Mouse (Mus musculus) 416B (cell line): Measurements from ENCODE around the gene Mdga1.
"Not testable (repeated sequence)": the region's sequence is repeated elsewhere in the genome, so short reads cannot be mapped to it uniquely, and the experiment has no call there.

Source experiments
- DNase-seq: peaks from one replicate; pipeline ENCODE4 v3.0.0; 2011; ENCODE audit warnings: low read depth

The Mdga1 gene

DNA sequence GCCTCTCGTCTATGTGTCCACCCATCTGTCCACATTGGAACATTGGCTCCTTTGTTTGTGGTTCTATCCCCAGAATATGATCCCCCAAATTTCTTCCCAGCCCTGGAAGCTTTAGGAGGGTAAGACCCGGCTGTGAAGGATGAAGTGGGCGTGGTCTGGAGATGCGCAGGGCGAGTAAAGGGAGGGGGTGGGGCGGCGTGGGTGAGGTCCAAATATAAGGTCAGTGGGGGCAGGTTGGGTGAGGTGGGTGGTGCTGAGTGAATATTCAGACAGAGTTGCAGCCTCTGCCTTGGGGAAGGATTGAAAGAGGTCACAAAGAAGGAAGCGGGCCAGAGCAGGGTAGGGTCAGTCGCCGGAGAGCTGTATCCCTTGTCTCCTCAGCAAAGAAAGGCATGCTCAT is 171.7 kb downstream of the Mdga1 start:
- DNase-seq = no peak

DNA sequence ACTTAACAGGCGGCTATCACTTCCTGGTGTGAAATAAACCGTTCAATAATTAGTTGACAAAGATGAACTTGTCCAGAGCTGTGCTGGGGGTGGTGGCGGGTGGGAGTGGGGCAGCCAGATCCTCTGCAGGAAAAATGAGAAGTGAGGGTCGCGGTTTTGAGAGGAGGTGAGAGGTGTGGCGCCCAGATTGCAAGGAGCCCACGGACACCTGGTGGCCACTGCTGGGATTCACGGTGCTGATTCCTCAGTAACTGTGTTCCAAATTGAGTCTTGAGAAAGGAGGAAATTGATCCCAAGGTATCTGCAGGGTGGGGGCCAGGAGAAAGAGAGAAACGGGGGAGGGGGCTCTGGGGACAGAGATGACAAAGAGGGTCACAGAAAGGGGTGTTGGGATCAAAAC is 173.1 kb downstream of the Mdga1 start:
- no peak for DNase-seq

DNA sequence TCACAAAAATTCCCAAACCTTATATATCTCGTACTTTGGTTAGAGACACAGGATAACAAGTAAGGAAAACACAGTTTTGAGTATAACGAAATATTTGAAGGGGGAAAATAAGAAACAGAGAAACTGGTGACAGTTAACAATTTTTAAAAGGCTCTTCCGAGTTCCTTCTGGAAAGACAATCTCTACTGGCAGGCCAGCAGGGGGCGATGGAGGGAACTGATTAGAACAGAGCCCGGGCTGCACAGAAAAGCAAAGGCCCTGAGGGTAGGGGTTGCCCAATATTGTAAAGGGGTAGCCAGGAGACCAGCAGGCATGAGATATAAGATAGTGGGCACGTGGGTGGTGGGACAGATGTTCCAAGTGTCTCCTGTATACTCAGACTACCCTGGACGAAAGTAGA is 173.8 kb downstream of the Mdga1 start:
- peak; percentile 66 for DNase-seq

DNA sequence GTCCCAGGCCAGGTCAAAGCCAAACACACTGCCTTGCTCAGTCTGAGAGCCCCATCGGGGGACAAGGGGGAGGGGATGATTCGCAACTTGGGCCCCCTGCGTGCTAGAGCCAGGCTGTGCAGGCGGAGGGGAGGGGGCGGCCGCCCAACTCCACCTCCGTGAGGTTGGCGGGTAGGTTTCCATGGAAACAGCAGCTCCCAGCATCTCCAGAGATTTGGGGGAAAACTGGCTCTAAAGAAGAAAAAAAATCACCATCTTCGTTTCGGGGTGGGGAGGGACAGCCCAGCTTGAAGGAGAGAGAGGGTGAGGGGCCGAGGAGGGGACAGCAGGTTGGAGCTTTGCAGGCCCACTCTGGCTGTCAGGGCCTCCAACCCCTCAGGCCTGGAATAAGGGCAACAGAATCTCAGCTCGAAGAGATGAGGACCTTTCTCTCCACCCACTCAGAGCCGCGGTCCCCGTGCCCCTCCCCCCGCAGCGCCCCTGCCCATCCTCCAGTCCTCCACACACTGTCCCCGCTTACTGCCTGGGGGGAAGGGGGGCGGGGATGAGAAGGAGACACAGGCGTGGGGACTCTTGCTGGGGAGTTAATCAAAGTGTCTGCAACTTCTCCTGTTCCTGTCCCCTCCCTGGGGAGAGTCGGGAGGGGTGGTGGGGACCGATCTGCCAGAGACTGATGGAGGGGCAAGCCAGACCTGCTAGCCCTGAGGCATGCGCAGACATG is 174.7 kb downstream of the Mdga1 start:
- DNase-seq = no peak

DNA sequence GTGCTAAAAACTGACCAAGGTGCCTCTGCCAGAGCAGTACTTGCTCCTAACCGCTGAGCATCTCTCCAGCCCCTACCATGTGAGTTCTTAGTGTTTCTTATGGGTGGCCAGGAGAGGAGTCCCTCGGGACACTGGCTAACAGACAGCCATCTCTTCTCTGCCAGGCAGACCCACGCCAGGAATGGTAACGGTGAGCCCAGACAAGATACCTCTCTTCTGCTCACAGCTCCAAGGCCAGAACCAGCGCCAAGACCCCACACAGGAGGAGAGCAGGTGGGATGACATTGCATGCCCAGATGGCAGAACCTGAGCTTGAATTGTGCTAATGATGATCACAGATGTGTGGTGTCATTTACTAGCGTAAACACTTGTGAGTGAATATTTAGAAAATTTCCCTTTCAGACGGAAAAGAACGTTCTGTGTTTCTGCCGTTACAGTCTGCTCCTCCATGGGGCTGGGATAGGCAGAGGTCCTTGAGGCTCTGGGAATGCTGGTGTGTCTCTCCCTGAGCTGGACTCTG is 178.3 kb downstream of the Mdga1 start:
- no peak for DNase-seq

DNA sequence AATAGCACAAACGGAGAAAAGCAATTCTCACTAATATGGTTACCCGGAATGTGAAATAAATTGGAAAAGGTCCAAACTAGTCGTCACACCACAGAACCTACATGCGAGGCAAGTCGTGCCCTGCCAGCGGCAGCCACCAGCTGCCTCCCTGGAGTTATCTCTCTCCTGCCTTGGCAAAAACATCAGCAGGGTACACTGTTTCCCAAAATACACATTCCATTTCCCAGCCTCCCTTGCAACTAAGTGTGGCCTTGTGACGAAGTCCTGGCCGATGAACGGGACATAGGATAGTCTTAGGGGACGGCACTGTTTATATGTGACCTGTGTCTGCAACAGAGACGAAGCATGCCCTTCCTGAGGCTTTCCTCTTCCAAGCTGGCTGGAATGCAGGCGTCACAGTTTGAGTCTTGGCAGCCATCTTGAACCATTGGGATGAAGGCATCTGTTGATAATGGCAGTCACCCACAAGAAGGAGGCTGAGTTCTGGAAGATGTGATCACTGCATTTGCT is 179.6 kb downstream of the Mdga1 start:
- no peak for DNase-seq

DNA sequence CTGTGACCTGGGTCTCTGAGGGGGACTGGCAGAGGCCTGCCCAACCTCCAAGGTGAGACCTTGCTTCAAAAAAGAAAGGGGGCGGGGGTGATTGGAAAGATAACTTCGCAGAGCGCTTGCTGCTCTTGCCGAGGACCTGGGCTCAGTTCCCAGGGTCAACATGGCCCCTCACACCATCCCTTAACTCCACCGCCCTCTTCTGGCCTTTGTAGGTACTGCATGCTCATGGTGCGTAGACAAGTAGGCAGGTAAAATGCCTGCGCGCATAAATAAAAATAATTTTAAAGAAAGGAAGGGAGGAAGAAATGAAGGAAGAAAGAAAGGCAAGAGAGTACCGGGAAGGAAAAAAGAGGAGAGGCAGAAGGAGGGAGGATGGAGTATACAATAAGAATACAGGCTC is 180.2 kb downstream of the Mdga1 start:
- DNase-seq = peak; percentile 12

DNA sequence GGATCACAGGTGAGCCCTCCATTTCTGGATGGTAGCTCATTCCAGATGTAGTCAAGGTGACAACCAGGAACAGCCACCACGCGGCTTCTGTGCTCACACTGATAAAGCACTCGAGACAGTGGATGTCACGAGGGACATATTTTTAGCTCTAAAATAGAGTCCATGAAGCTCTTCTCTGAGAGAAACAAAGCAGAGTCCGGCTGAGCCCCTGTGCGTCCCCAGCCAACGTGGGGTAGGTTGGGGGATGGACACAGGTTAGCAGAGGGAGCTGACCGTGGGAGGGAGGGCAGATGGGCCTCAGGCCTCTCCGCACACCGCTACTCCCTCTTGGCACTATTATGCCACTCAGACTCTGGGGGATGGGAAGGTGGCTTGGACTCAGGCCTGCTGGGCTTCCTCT is 181.3 kb downstream of the Mdga1 start:
- DNase-seq = no peak

DNA sequence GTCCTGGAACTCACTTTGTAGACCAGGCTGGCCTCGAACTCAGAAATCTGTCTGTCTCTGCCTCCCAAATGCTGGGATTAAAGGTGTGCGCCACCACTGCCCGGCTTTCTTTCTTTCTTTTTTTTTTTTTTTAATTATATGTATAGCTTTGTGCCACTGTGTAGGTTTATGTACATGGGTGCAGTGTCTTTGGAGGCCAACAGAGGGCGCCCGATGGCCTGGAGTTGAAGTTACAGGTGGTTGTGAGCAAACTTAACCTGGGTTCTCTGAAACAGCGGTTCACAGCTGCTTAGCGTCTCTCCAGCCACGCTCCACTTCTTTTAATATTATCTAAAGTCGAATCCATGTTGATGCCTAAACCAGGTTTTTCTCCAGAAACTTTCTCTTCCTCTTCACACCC is 185.1 kb downstream of the Mdga1 start:
- DNase-seq = no peak

DNA sequence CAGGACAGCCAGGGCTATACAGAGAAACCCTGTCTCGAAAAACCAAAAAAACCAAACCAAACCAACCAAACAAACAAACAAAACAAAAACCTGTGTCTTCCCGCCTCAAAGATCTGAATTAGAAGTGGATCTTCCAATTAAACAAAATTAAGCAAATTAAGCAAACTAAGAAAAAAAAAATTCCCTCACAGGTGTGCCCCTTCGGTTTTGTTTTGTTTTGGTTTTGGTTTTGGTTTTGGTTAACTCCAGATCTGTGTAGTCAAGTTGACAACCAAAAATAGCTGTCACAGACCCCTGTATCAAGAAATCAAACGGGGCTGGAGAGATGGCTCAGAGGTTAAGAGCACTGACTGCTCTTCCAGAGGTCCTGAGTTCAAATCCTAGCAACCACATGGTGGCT is 188.4 kb downstream of the Mdga1 start:
- DNase-seq = not testable (repeated sequence)

DNA sequence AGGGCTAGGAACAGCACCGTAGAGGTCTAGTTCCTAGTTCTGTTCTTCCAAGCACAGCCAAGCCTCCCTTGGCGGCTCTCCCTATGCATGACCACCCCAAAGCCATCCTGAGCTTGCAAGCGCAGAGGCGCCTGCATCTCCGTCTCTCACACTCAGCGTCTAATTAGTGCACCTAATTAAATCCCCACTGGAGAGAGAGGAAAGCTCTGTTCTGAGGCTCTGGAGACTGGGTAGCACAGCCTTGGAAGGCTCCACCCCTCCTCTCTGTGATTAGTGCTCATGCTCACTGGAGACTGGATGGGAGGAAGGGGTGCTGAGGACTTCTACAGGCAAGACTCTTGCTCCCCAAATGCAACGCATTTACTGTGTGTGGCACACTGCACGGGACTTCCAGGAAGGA is 191.9 kb downstream of the Mdga1 start:
- DNase-seq = no peak
